Mouse (Mus musculus): ENCODE measurements at regions not wholly inside any gene's neighbourhood (a gene's known extent, or its start where the extent isn't known, plus 50 kb on each side); places are given as distances from the start of the nearest gene placed in this dataset.

GRCm38 (mm10) chr16:30186201-30186700 is 81.0 kb downstream of the Cpn2 start:
- Histone ChIP-seq H3K4me2 (ENCODE audit: low read depth, low read length, poor library complexity, severe bottlenecking) (no peak overlapping the region), H3K36me3 (ENCODE audit: insufficient read depth, low read length) (no peaks in the 10 kb centered on the region), H3K4me1 (ENCODE audit: insufficient read depth, low read length) (peaks cover 3% of the 10 kb centered on the region; the same call in 1 of the 2 replicates), H3K9me3 (ENCODE audit: low read length) (no peaks in the 10 kb centered on the region), H3K4me3 (ENCODE audit: low read depth, low read length) (no peak overlapping the region), H3K9ac (replicated peaks; ENCODE audit: low read length, poor library complexity, severe bottlenecking) (no peak overlapping the region), H3K27me3 (ENCODE audit: insufficient read depth, low read length) (0 out of 2 replicates have a peak, but pooled peaks cover 10% of the 10 kb centered on the region), H3K27ac (ENCODE audit: low read depth, low read length) (no peak overlapping the region)
- WGBS = 75% methylated on average over 15 of the region's 15 CpGs
- TF ChIP-seq CTCF (IDR thresholded peaks at IDR 0.05) = no peak
- ATAC-seq (ENCODE audit: low FRiP score) = no peak
- no peak for DNase-seq (ENCODE audit: low spot score)

DNA sequence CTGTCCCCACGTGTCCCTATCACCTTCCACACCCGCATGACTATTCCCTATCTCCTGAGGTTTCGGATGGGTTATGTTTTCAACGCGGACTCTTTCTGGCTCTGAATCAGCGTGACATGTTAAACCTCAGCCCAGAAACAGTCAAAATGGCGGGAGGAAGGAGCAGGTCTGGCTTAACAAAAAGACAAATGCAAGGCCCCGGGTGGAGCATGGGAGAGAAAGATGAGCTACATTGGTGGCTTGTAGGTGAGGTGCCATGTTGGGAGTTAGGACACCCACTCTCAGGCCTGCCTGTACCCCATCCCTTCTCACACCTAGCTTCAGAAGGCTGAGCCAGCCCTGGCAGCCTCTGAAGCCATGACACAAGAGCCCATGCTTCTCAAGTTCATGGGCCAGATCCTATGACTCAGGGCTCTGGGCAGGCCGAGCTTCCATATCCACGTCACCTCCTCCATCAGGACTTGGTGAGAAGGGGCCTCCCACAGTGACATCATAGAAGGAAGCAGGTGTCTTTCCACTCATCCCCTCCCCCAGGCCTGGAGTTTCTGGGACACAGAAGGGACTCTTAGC is 80.5 kb downstream of the Cpn2 start:
- ATAC-seq (ENCODE audit: low FRiP score) = no peak
- 0 out of 2 replicates have a peak, but pooled peaks cover 10% of the 10 kb centered on the region for H3K27me3 ChIP-seq (ENCODE audit: insufficient read depth, low read length)
- WGBS = 85% methylated on average over 10 of the region's 10 CpGs

GRCm38 (mm10) chr16:30187400-30187799 is 79.9 kb downstream of the Cpn2 start:
- 44% methylated on average over 9 of the region's 9 CpGs for WGBS

More for the DNA sequence above, 80.5 kb downstream of the Cpn2 start:
- H3K4me1 ChIP-seq (ENCODE audit: insufficient read depth, low read length) = peaks cover 3% of the 10 kb centered on the region; the same call in 1 of the 2 replicates
- no peak overlapping the region for H3K9ac ChIP-seq (replicated peaks; ENCODE audit: low read length, poor library complexity, severe bottlenecking)
- H3K4me3 ChIP-seq (ENCODE audit: low read depth, low read length) = no peak overlapping the region
- no peak for DNase-seq (ENCODE audit: low spot score)
- H3K36me3 ChIP-seq (ENCODE audit: insufficient read depth, low read length) = no peaks in the 10 kb centered on the region
- no peak overlapping the region for H3K4me2 ChIP-seq (ENCODE audit: low read depth, low read length, poor library complexity, severe bottlenecking)
- no peaks in the 10 kb centered on the region for H3K9me3 ChIP-seq (ENCODE audit: low read length)
- TF ChIP-seq CTCF (IDR thresholded peaks at IDR 0.05) = no peak
- H3K27ac ChIP-seq (ENCODE audit: low read depth, low read length) = no peak overlapping the region

GRCm38 (mm10) chr16:30187907-30188414 is 79.3 kb downstream of the Cpn2 start:
- Histone ChIP-seq H3K36me3 (ENCODE audit: insufficient read depth, low read length) (no peaks in the 10 kb centered on the region), H3K9me3 (ENCODE audit: low read length) (no peaks in the 10 kb centered on the region), H3K4me2 (ENCODE audit: low read depth, low read length, poor library complexity, severe bottlenecking) (peak overlapping the region; percentile 71), H3K27me3 (ENCODE audit: insufficient read depth, low read length) (0 out of 2 replicates have a peak, but pooled peaks cover 10% of the 10 kb centered on the region), H3K4me1 (ENCODE audit: insufficient read depth, low read length) (peaks cover 3% of the 10 kb centered on the region; the same call in 1 of the 2 replicates), H3K27ac (ENCODE audit: low read depth, low read length) (peak overlapping the region; percentile 32; the same call in 1 of the 2 replicates), H3K4me3 (ENCODE audit: low read depth, low read length) (peak overlapping the region; percentile 41), H3K9ac (replicated peaks; ENCODE audit: low read length, poor library complexity, severe bottlenecking) (peak overlapping the region; percentile 50; the same call in 1 of the 2 replicates)
- TF ChIP-seq CTCF (IDR thresholded peaks at IDR 0.05) = peak; percentile 83
- under 1% methylated on average over 26 of the region's 26 CpGs for WGBS
- ATAC-seq (ENCODE audit: low FRiP score) (peak; percentile 66), DNase-seq (ENCODE audit: low spot score) (peak; percentile 92)

More at GRCm38 (mm10) chr16:30187400-30187799, 79.9 kb downstream of the Cpn2 start:
- no peak overlapping the region for H3K9ac ChIP-seq (replicated peaks; ENCODE audit: low read length, poor library complexity, severe bottlenecking)
- H3K4me1 ChIP-seq (ENCODE audit: insufficient read depth, low read length) = peaks cover 3% of the 10 kb centered on the region; the same call in 1 of the 2 replicates
- H3K27ac ChIP-seq (ENCODE audit: low read depth, low read length) = no peak overlapping the region
- no peak for ATAC-seq (ENCODE audit: low FRiP score)
- H3K9me3 ChIP-seq (ENCODE audit: low read length) = no peaks in the 10 kb centered on the region
- no peak for DNase-seq (ENCODE audit: low spot score)
- peak overlapping the region; percentile 71 for H3K4me2 ChIP-seq (ENCODE audit: low read depth, low read length, poor library complexity, severe bottlenecking)
- peak overlapping the region; percentile 41 for H3K4me3 ChIP-seq (ENCODE audit: low read depth, low read length)
- H3K27me3 ChIP-seq (ENCODE audit: insufficient read depth, low read length) = 0 out of 2 replicates have a peak, but pooled peaks cover 10% of the 10 kb centered on the region
- no peaks in the 10 kb centered on the region for H3K36me3 ChIP-seq (ENCODE audit: insufficient read depth, low read length)
- TF ChIP-seq CTCF (IDR thresholded peaks at IDR 0.05) = no peak

DNA sequence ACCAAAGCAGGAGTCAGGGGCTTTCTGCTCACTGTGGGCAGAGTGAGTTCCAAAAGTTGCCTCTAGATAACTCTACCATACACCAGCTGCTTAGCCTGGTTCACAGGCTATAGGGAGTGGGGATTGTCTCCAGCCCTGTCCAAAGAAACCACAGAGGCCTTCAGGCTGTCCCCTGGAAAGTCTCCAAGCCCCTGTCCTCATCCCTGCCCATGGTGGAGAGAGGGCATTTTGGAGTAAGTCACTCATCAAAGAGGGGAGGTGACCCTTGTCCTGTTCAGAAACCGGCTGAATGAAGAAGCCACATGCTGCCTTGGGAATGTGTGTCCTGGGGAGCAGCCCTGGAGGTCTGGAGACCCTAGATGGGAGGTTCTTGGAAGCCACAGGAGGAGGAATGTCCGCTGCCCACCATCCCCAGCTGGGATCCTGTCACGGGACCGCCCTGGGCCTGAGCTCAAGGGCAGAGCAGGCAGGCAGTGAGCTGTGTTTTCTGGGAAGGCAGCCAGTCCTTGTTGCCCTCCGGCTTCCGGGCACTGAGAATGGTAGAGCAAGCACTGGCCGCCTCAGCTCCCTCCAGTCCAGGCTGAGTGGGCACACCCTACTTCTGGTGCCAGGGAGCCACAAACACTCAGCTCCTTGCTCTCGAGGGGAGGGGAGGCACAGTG is 78.4 kb downstream of the Cpn2 start:
- 53% methylated on average over 8 of the region's 8 CpGs for WGBS
- no peak overlapping the region for H3K4me3 ChIP-seq (ENCODE audit: low read depth, low read length)
- H3K36me3 ChIP-seq (ENCODE audit: insufficient read depth, low read length) = no peaks in the 10 kb centered on the region
- DNase-seq (ENCODE audit: low spot score) = peak; percentile 85
- no peak for TF ChIP-seq CTCF (IDR thresholded peaks at IDR 0.05)
- 0 out of 2 replicates have a peak, but pooled peaks cover 10% of the 10 kb centered on the region for H3K27me3 ChIP-seq (ENCODE audit: insufficient read depth, low read length)
- no peak overlapping the region for H3K27ac ChIP-seq (ENCODE audit: low read depth, low read length)
- ATAC-seq (ENCODE audit: low FRiP score) = peak; percentile 55
- no peaks in the 10 kb centered on the region for H3K9me3 ChIP-seq (ENCODE audit: low read length)
- no peak overlapping the region for H3K9ac ChIP-seq (replicated peaks; ENCODE audit: low read length, poor library complexity, severe bottlenecking)
- H3K4me2 ChIP-seq (ENCODE audit: low read depth, low read length, poor library complexity, severe bottlenecking) = no peak overlapping the region
- H3K4me1 ChIP-seq (ENCODE audit: insufficient read depth, low read length) = peaks cover 3% of the 10 kb centered on the region; the same call in 1 of the 2 replicates
